28 mouse cellular contexts compared by ENCODE assay signal in the genomic region with DNA sequence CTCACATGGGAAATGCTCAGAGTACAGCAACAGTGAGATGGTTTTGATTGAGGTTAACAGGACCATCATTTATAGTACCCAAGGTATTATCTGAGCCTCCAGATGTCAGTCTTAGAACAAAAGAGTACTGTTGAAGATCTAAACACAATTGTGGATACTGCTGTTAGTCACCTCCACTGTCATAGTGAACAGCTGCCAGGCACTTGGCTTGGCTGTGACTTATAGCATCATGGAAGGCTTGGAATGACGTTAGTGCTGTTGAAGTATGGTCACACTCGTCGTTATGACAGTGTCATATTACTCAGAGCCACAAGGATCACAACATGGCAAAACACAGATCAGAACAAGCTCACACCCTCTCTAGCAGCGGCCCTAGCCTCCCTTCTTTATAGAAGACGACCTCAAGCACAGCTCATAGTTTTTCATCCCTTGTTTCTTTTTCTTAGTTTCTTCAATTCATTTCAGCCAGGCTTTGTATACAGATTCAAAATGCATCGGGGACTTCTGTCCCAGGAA.
DNase-seq lines count a peak whose midpoint lies in the region; ATAC-seq and TF ChIP-seq lines count a peak whose summit lies in the region.
"Had no signal": no experiment of that assay in that cellular context is flagged by ENCODE, and none has a peak within 500 bp of the region (broad histone marks: within the 10 kb centered on the region; RNA-seq: fewer than 3 reads in every experiment).

No protein-coding gene starts in this region.

- ATAC-seq in lung, postnatal 0 days = peak; percentile 73
- ATAC-seq in forebrain, embryonic 12.5 days (ENCODE audit: low FRiP score) = no peak
- ATAC-seq in hindbrain, embryonic 12.5 days (ENCODE audit: low FRiP score) = no peak
- ATAC-seq: CD4-positive, CD25-positive, alpha-beta regulatory T cell, adult 4 months; forebrain, embryonic 13.5 days; forebrain, embryonic 15.5 days; forebrain, postnatal 0 days had no signal

- no peak overlapping the region for H3K9ac ChIP-seq in lung, postnatal 0 days (replicated peaks; ENCODE audit: low read depth)
- no peak overlapping the region for H3K9ac ChIP-seq in forebrain, embryonic 12.5 days
- no peak overlapping the region for H3K9ac ChIP-seq in hindbrain, embryonic 12.5 days
- H3K9ac ChIP-seq: embryonic facial prominence, embryonic 13.5 days; embryonic facial prominence, embryonic 15.5 days; forebrain, embryonic 13.5 days; forebrain, embryonic 15.5 days; forebrain, postnatal 0 days had no signal

- no peak overlapping the region for H3K4me3 ChIP-seq in lung, postnatal 0 days (ENCODE audit: low read depth, low read length)
- H3K4me3 ChIP-seq in forebrain, embryonic 12.5 days (replicated peaks) = no peak overlapping the region
- H3K4me3 ChIP-seq in hindbrain, embryonic 12.5 days = no peak overlapping the region
- H3K4me3 ChIP-seq: embryonic facial prominence, embryonic 13.5 days; embryonic facial prominence, embryonic 15.5 days; erythroblast, embryonic 14.5 days; forebrain, embryonic 10.5 days; forebrain, embryonic 13.5 days; forebrain, embryonic 15.5 days had no signal

- no peak overlapping the region for H3K4me2 ChIP-seq in lung, postnatal 0 days (replicated peaks; ENCODE audit: low read depth, low read length)
- H3K4me2 ChIP-seq in forebrain, embryonic 12.5 days = no peak overlapping the region
- no peak overlapping the region for H3K4me2 ChIP-seq in hindbrain, embryonic 12.5 days (replicated peaks)
- H3K4me2 ChIP-seq: embryonic facial prominence, embryonic 13.5 days; embryonic facial prominence, embryonic 15.5 days; forebrain, embryonic 13.5 days; forebrain, embryonic 15.5 days had no signal

- H3K36me3 ChIP-seq in lung, postnatal 0 days (ENCODE audit: insufficient read depth, low read length) = no peaks in the 10 kb centered on the region
- no peaks in the 10 kb centered on the region for H3K36me3 ChIP-seq in forebrain, embryonic 12.5 days (replicated peaks)
- H3K36me3 ChIP-seq in hindbrain, embryonic 12.5 days = no peaks in the 10 kb centered on the region
- H3K36me3 ChIP-seq: embryonic facial prominence, embryonic 13.5 days; embryonic facial prominence, embryonic 15.5 days; forebrain, embryonic 10.5 days; forebrain, embryonic 15.5 days; G1E had no signal

- TF ChIP-seq CTCF in lung, postnatal 0 days (IDR thresholded peaks at IDR 0.05) = no peak

- DNase-seq in heart, adult 11 months = peak; percentile 72
- DNase-seq in heart, adult 9 months (ENCODE audit: low spot score in 2 of 2) = no peak
- DNase-seq in lung, postnatal 0 days (ENCODE audit: low spot score) = no peak
- DNase-seq in lung, postnatal 36 days = no peak
- DNase-seq in 3T3-L1 (ENCODE audit: low read depth, low spot score) = peak; percentile 55
- DNase-seq in NIH3T3 (ENCODE audit: low read depth) = peak; percentile 20
- DNase-seq: adrenal gland, adult 2 months; adrenal gland, postnatal 10 days; adrenal gland, postnatal 25 days; cerebellum, adult 11 months; cerebellum, adult 18-20 months; cerebellum, adult 8-10 months; cerebellum, adult 9-11 months; cerebellum, postnatal 14 days; cerebellum, postnatal 36 days; embryo, embryonic 11 days; forebrain, postnatal 0 days had no signal

- H3K9me3 ChIP-seq in lung, postnatal 0 days (ENCODE audit: low read length) = no peaks in the 10 kb centered on the region
- H3K9me3 ChIP-seq in forebrain, embryonic 12.5 days = no peaks in the 10 kb centered on the region
- no peaks in the 10 kb centered on the region for H3K9me3 ChIP-seq in hindbrain, embryonic 12.5 days (replicated peaks)
- H3K9me3 ChIP-seq: embryonic facial prominence, embryonic 13.5 days; embryonic facial prominence, embryonic 15.5 days; forebrain, embryonic 10.5 days; forebrain, embryonic 13.5 days; forebrain, embryonic 15.5 days; G1E had no signal

- TF ChIP-seq EP300 in lung, postnatal 0 days (IDR thresholded peaks at IDR 0.05) = no peak

- H3K27ac ChIP-seq in lung, postnatal 0 days (ENCODE audit: low read length) = no peak overlapping the region
- no peak overlapping the region for H3K27ac ChIP-seq in forebrain, embryonic 12.5 days
- no peak overlapping the region for H3K27ac ChIP-seq in hindbrain, embryonic 12.5 days
- H3K27ac ChIP-seq: embryonic facial prominence, embryonic 13.5 days; embryonic facial prominence, embryonic 15.5 days; forebrain, embryonic 10.5 days; forebrain, embryonic 13.5 days; forebrain, embryonic 15.5 days had no signal

- 51% methylated on average over 6 of the region's 6 CpGs for WGBS in lung, postnatal 0 days
- WGBS in forebrain, embryonic 12.5 days = 86% methylated on average over 6 of the region's 6 CpGs
- WGBS in hindbrain, embryonic 12.5 days = 66% methylated on average over 6 of the region's 6 CpGs

- H3K4me1 ChIP-seq in lung, postnatal 0 days (ENCODE audit: insufficient read depth, low read depth, low read length) = no peaks in the 10 kb centered on the region
- H3K4me1 ChIP-seq in forebrain, embryonic 12.5 days = no peaks in the 10 kb centered on the region
- H3K4me1 ChIP-seq in hindbrain, embryonic 12.5 days = no peaks in the 10 kb centered on the region
- H3K4me1 ChIP-seq: embryonic facial prominence, embryonic 13.5 days; embryonic facial prominence, embryonic 15.5 days; forebrain, embryonic 10.5 days; forebrain, embryonic 13.5 days; forebrain, embryonic 15.5 days had no signal

- H3K27me3 ChIP-seq in lung, postnatal 0 days (replicated peaks; ENCODE audit: insufficient read depth, low read length) = no peaks in the 10 kb centered on the region
- H3K27me3 ChIP-seq in forebrain, embryonic 12.5 days = no peaks in the 10 kb centered on the region
- no peaks in the 10 kb centered on the region for H3K27me3 ChIP-seq in hindbrain, embryonic 12.5 days
- H3K27me3 ChIP-seq: CH12.LX; embryonic facial prominence, embryonic 13.5 days; embryonic facial prominence, embryonic 15.5 days; forebrain, embryonic 13.5 days; forebrain, embryonic 15.5 days had no signal

Comparison
In these comparisons a context has a peak if more than half of its experiments do, and no peak if none do; other contexts are left out.
1. DNase-seq: peak in heart, adult 11 months (single experiment), 3T3-L1 (single experiment) and NIH3T3 (single experiment); none in heart, adult 9 months (0 of 2), lung, postnatal 0 days (single experiment) and lung, postnatal 36 days (single experiment).